Mouse (Mus musculus) urinary bladder, adult 2 months (tissue): Measurements from ENCODE around the gene Olfr963. TPM values are rescaled to one million over a fixed set of nuclear protein-coding genes. Genes with fewer than 3 reads are reported as not detected.
"Not testable (repeated sequence)": the region's sequence is repeated elsewhere in the genome, so short reads cannot be mapped to it uniquely, and the experiment has no call there.

Experiments
- DNase-seq: peaks from one replicate; pipeline ENCODE4 v3.0.0; 2022; ENCODE audit warnings: low spot score
- polyA plus RNA-seq: library from polyadenylated mRNA; depleted of rRNA; stranded (reverse); fragments of >200 nt; gene quantifications from 2 replicates; pipeline ENCODE4 v1.2.3, GENCODE M21; 2012; rRNA removed

Olfr963 gene
- polyA plus RNA-seq, result not detected in 2 replicates

DNA sequence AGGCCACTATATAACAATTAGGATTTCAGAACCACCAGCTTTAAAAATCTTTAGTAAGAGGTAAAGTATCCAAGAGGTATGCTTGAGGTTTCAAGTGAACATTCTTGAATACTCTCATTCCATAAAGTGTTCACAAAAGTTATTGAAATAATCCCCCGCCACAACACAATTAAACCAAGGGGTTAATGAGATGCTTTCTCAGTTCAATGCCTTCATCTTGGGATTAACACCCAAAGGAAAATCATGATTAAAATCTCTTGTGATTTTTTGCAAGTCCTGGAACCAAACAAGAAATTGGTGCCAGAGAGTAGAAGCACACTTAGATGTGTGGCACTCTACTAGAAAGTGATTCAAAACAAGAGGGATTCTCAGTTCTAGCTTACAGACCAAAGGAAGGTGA, at the start of gene Olfr963:
Gene Olfr963 (plus strand): TSS at position 301 of the 400 bp plus-strand sequence.
- DNase-seq, result no peak

DNA sequence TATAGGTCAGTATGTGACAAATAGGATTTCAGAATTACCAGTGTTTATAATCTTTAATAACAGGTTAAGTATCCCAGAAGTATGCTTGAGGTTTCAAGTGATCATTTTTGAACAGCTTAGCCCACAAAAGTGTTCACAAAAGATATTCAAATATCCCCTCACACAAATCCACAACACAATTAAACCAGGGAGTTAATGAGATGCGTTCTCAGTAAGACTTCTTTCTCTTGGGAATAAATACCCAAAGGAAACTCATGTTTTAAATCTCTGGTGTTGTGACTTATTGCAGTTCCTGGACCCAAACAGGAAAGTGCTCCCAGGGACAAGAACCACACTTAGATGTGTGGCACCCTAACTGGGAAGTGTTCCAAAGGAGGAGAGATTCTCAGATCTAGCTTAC, 45.9 kb upstream of the Olfr963 start, which contains the start of gene Olfr960:
Gene Olfr960 (plus strand): TSS at position 301 of the 400 bp plus-strand sequence.
- no peak for DNase-seq

GRCm38 (mm10) chr9:39623783-39624182, 43.2 kb upstream of the Olfr963 start:
- no peak for DNase-seq

GRCm38 (mm10) chr9:39624711-39625110, 42.3 kb upstream of the Olfr963 start:
- DNase-seq, result no peak

DNA sequence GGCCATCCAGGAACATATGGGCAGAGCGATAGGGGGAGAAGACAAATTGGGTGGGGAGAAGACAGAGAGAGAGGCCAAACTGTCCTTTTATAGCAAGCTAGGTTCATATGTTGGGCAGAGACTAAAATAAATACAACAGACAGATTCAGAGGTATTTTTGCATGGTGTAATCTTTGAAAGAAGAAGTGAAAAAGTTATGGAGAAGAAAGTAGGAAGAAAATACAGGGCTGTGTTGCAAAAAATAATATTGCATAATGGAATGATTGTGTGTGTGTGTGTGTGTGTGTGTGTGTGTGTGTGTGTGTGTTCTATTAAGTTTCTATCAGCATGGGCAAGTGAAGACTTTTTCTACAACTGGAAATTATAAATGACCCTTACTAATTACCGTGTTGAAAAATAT, 37.9 kb upstream of the Olfr963 start:
- no peak for DNase-seq

DNA sequence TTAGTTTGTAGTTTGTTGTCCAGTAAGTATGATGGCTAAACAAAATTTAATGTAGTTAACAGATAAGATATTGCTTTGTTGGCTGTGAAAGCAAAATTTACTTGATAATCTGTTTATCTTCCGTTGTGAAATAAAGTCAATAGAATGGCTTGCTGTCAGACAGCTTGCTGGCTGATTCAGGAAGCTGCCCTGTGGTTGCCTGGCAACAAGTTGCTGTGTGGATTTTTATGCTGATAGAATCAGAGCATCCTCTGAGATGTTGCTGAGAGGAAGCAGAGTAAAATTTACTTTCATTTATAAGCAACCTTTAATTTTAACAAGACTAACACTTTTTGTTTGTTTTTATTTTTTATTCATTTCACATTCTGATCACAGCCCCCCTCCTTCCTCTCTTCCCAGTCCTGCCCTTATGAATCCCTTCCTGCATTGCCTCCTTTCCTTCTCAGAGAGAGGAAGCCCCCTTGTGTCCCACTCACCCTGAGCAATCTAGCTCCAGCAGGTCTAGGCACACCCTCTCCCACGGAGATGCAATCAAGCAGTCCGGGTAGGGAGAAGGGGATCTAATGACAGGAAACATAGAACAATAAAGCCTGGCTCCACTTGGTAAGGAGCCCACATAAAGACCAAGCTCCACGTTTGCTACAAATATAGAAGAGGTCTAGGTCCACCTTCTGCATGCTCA, 33.0 kb upstream of the Olfr963 start:
- DNase-seq, result no peak

GRCm38 (mm10) chr9:39644785-39645184, 22.2 kb upstream of the Olfr963 start, which contains the start of gene Olfr961:
Olfr961 (plus strand) TSS chr9:39645085.
- DNase-seq, result no peak

DNA sequence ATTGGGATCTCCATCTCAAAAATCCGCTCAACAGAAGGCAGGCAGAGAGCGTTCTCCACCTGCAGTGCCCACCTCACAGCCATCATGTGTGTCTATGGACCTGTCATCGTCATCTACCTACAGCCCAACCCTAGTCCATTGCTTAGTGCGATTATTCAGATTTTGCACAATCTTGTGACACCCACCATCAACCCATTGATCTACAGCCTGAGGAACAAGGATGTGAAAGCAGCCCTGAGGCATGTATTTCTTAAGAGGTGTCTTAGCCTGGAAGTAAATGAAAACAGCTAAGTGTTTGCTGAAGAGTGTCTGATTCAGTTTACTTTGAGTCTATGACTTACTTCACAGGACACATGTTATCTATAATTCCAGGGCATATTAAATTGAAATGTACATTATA, 19.6 kb upstream of the Olfr963 start:
- DNase-seq, result no peak

- no peak for DNase-seq
Observed at GRCm38 (mm10) chr9:39654756-39655396, 12.1 kb upstream of the Olfr963 start.

DNA sequence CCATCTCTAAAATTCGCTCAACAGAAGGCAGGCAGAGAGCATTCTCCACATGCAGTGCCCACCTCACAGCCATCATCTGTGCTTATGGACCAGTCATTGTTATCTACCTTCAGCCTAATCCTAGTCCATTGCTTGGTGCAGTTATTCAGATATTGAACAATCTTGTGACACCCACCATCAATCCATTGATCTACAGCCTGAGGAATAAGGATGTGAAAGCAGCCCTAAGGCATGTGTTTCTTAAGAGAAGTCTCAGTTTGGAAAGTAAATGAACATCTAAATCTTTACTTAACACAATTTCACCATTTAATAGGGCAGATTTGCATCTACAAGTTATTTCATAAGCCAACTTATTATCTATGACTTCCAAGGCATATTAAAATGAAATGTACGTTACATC, 2.7 kb downstream of the Olfr963 start:
- DNase-seq, result no peak

- DNase-seq, result no peak
Observed at GRCm38 (mm10) chr9:39674820-39675219, 7.8 kb downstream of the Olfr963 start.

DNA sequence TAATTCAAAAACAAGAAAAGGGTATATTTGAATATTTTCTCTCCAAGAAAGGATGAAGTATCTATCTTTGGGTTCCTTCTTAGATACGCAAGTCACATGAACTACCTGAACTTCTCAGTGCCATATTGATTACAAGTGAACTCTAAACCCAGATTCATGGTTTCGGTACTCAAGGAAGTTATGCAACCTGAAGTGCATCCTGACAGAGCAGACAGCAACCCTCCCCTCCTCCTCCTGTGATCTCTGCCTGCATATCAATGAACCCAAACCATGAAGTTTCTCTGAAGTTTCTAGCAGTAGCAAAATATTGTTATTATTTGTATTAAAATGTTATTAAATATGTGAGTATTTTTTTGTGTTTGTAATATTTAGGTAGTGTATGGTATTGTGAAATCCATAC, 11.6 kb downstream of the Olfr963 start:
- DNase-seq, result no peak

- DNase-seq, result no peak
Observed at GRCm38 (mm10) chr9:39679280-39679679, 12.3 kb downstream of the Olfr963 start.

DNA sequence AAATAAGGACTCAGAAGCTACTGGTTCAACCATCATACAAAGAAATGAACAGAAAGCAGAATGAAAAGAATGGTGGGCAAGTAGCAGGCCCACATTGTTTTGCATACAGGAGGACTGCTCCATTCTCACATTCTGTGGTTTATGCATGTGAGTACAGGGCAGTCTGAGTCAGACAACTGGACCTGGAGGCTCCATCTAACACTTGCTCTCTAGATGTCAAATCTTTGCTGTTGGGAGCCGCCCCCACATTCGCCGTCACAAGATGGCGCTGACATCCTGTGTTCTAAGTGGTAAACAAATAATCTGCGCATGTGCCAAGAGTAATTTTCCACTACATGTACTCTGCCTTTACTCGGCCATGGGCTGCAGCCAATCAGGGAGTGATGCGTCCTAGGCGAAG, 34.1 kb downstream of the Olfr963 start:
- DNase-seq, result not testable (repeated sequence)

DNA sequence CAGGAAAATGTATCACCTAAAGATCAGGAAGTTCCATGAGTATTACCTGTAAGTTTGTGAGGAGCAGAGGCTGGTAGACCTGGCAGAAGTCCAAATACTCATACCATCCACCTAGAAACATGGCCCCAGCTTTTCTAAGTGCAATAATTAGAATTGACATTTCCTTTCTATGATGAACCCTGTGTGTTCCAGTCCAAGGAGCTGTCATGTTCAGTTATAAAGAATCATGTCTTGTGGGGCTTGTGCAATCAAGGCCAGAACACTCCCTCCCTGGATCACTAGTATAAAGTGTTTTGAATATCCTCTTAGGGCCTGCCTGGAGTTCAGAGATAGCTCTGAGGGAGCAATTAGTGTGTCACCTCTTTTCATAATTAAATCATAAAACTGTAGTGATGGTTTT, 40.0 kb downstream of the Olfr963 start, which contains the start of gene Olfr149:
Gene Olfr149 (minus strand): TSS at position 101 of the 400 bp plus-strand sequence.
- DNase-seq, result no peak

GRCm38 (mm10) chr9:39708958-39709357, 42.0 kb downstream of the Olfr963 start:
- DNase-seq, result no peak

DNA sequence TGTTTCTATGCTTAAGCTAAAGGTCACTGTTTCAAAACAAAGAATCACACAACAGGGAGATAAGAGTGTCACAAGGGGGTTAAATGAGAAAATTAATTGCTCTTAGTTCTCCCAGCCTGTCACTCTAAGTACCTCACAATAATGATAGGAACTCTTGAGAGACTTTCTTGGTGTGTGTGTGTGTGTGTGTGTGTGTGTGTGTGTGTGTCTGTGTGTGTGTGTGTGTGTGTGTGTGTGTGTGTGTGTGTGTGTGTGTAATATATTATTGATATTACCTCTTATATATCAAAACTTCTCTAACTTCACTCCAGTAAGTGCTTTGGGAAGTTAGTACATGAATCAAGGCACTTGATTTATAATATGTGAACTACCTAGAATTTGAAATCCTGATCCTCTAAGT, 44.0 kb downstream of the Olfr963 start, which contains the start of gene Olfr965:
Gene Olfr965 (plus strand): TSS at position 301 of the 400 bp plus-strand sequence.
- no peak for DNase-seq

Other genes with a start within 250 kb of the Olfr963 start
- gene Olfr952, start 240.1 kb upstream of the Olfr963 start, polyA plus RNA-seq, result not detected in 2 replicates
- gene Olfr954, start 210.5 kb upstream of the Olfr963 start, polyA plus RNA-seq, result not detected in 2 replicates
- gene Olfr955, start 195.3 kb upstream of the Olfr963 start, polyA plus RNA-seq, result not detected in 2 replicates
- gene Olfr44, start 173.2 kb upstream of the Olfr963 start, polyA plus RNA-seq, result not detected in 2 replicates
- gene Olfr957, start 151.4 kb upstream of the Olfr963 start, polyA plus RNA-seq, result not detected in 2 replicates
- gene Olfr958, start 113.2 kb upstream of the Olfr963 start, polyA plus RNA-seq, result not detected in 2 replicates
- not detected in 2 replicates for gene Olfr959, start 91.6 kb upstream of the Olfr963 start, polyA plus RNA-seq
- 14.8 and 16.8 TPM in 2 replicates for gene AW551984, start 62.8 kb upstream of the Olfr963 start, polyA plus RNA-seq
- not detected in 2 replicates for gene Olfr148, start 56.5 kb upstream of the Olfr963 start, polyA plus RNA-seq
- not detected in 2 replicates for gene Olfr960, start 45.8 kb upstream of the Olfr963 start, polyA plus RNA-seq
- not detected in 2 replicates for gene Olfr961, start 22.1 kb upstream of the Olfr963 start, polyA plus RNA-seq
- gene Olfr149, start 39.9 kb downstream of the Olfr963 start, polyA plus RNA-seq, result not detected in 2 replicates
- gene Olfr965, start 44.1 kb downstream of the Olfr963 start, polyA plus RNA-seq, result not detected in 2 replicates
- gene Olfr150, start 63.8 kb downstream of the Olfr963 start, polyA plus RNA-seq, result not detected in 2 replicates
- not detected in 2 replicates for gene Olfr967, start 79.0 kb downstream of the Olfr963 start, polyA plus RNA-seq
- gene Olfr968, start 116.0 kb downstream of the Olfr963 start, polyA plus RNA-seq, result not detected in 2 replicates
- gene Olfr969, start 123.7 kb downstream of the Olfr963 start, polyA plus RNA-seq, result not detected in 2 replicates
- gene Olfr970, start 141.7 kb downstream of the Olfr963 start, polyA plus RNA-seq, result not detected in 2 replicates
- gene Olfr971, start 169.7 kb downstream of the Olfr963 start, polyA plus RNA-seq, result not detected in 2 replicates
- gene Olfr972, start 199.2 kb downstream of the Olfr963 start, polyA plus RNA-seq, result not detected in 2 replicates
- gene Olfr229, start 240.1 kb downstream of the Olfr963 start, polyA plus RNA-seq, result not detected in 2 replicates